Mouse (Mus musculus) hindlimb bud, embryonic 11.5 days (tissue): ENCODE results near the gene Smyd3.

Source experiments
- DNase-seq: peaks from one replicate; pipeline ENCODE4 v3.0.0-alpha.2; 2012; ENCODE audit warnings: low read depth, low spot score; ENCODE audit errors: extremely low spot score

Smyd3 gene

DNA sequence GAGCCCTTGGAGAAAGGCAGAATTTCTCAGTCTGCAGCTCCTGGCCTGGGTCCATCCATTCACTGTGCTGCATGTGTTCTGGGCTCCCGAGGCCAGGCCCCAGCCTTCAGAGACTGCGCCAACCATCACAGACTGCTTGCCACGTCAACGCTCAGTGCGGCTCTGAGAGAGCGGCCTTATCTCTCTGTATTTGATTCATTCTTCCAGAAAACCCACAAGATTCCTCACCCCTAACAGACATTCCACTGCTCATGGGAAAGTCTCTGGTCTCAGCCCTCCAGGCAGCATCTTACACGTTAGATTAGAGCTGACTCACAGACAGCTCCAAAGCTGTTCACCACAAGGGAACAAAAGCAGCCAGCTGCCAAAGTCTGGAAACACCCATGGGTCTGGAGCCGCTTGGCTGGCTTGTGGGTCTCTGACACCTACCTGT is 475.9 kb downstream of the Smyd3 start:
- no peak for DNase-seq

DNA sequence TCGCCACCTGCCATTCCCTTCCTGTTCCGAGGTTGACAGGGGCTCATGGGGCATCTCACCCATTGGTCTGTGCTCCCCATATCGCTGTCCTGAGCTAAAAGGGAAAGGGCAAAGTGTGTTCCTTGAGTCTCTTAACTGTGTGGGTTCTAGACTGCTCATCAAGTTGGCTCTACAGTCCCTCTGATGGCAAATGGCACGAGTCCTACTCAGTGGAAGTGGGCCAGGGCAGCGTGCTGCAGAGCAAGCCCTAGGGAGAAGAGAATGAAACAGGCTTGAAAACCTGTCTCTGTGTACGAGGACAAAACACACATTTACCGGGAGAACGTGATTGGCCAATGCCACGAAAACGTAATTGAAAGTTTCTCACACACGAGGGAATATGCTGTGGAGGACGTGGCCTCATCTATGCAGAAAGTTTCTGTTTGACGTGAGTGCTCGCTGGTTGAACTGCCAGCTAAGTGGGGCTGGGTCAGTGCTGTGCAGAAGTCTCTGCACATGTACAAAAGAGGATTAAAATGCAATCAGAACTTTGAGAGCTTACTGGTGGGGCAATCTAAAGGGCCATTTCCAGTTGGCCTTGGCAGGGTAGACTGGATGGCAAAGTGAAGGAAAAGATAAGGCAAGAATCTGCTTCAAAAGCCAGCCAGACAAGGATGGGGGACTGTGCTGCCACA is 476.5 kb downstream of the Smyd3 start:
- DNase-seq: no peak

DNA sequence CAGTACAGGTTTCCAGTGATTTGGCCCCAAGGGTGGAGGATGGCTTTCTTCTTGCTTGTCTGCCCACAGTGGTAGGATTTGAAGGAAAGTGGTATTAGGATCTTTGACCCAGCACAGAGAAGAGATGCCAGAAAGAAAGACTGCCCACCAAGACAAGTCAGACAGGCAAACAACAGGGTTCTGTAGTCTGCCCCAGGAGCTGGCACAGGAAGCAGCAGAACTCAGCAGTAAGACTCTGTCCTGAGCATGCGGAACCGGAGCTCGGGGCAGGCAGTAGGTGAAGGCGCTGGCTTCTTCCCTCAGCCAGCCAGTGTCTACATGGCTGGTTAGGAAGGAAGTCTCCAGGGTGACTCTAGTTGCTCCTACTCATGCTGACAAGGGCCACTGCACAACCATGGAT is 479.0 kb downstream of the Smyd3 start:
- no peak for DNase-seq

DNA sequence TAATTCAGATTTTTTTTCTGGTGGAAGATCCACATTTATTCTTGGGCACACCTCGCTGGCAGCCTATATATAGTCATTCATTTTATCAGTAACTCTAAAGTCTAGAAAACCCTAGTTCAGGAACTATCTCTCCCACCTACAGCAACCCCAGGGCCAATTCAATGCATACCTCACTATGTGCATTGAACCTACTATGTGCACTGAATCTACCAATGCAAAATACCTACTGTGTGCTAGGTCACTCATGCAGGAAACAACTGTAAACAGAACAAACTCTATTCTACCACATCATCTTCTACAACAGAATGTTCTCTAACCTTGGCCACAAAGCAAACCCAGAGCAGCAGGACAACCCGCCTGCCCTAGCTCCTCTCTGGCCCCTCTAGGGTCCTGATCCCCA is 484.9 kb downstream of the Smyd3 start:
- DNase-seq: no peak

DNA sequence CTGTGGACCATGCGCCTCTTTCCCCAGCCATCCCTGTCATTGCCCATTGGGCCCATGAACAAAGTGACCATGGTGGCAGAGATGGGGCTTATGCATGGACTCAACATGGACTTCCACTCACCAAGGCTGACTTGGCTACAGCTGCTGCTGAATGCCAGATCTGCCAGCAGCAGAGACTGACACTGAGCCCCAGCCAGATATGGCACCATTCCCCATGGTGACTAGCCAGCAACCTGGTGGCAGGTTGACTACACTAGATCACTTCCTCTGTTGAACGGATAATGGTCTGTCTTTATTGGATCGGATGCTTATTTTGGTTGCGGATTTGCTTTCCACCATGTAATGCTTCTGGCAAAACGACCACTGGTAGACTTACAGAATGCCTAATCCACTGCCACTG is 486.3 kb downstream of the Smyd3 start:
- no peak for DNase-seq

DNA sequence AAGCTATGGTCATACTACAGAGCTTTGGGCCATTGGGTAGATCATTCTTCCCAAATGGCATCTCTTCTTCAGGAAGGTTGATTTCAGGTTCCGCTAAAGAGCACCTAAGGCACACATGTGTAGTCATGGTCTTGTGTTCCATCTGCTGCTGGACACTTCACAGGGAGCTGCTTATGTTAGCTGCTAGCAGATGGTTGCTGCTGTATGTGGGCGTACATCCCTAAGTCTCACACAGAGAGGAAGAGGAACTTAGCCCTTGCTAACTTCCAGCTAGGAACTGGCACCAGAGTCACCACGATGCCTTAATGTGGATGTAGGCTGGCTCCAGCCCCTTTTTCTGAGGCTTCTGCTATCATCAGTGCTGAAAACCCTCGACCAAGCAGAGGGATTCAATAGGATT is 491.2 kb downstream of the Smyd3 start:
- DNase-seq: no peak

DNA sequence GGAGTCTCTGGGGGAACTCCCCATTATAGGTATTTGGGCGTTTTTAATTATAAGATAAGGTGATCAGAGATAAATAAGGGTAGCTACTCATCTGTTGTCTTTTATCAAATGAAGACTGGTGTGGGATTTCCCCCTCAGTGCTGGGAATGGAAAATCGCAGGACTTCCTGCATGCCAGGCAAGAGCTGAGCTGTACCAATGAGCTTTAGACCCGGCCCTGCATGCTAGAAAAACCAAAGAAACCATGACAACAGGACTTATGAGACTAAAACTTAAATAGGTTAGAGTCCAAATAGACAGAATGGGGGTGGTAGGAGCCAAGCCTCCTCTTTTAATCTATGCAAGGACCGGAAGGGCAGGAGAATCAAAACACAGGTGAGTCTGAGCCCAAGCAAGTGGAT is 492.7 kb downstream of the Smyd3 start:
- DNase-seq: no peak

DNA sequence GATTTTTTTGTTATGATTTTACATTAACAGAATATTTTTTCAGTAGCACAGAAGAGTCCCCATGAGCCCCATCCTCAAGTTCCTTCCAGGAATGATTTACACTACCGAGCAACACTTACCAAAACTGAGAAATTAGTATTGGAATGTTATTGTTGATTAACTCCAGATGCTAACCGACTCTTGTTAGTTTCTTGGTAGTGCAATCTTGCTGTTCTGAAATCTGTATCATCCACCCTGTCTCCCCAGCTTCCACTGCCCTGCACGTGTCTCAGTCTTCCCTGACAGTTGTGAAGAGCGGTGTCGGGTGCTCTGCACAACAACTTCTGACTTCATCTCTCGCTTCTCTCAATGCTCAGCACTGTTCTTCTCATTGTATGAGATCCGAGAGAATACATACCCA is 494.4 kb downstream of the Smyd3 start:
- DNase-seq: no peak

DNA sequence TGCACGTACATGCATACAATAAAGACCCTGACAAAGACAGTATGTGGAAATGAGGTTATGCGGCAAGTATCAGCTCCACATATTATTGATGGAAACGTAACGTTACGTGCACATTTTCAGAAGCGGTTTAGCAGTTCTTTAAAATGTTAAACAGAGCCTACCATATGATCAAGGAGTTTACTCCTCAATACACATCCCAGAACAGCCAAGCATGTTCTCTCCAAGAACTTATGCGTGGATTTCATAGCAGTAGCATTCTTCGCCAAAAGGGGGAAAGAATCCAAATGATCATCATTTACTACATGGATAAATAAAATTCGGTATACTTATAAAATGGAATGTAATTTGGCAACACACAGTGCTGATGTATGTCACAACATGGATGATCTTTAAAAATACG is 500.4 kb downstream of the Smyd3 start:
- DNase-seq: no peak

DNA sequence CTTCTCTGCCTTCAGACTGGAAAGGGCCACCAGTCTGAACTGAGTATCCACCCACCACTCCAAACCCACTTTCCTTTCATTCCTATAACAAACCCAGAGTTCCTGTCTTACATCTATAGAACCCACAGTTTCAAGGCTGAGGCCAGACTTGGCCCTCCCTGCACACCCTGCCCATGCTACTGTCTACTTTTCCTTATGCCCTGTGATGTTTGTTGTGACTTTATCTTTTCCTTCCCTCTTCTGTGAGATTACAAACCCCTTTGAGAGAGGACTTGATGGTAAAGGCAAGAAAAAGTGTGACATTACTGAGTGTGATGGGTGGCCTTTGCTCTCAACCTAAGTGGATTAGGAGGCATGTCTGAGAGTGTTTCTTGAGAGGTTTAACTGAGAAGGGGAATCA is 504.8 kb downstream of the Smyd3 start:
- DNase-seq: no peak

DNA sequence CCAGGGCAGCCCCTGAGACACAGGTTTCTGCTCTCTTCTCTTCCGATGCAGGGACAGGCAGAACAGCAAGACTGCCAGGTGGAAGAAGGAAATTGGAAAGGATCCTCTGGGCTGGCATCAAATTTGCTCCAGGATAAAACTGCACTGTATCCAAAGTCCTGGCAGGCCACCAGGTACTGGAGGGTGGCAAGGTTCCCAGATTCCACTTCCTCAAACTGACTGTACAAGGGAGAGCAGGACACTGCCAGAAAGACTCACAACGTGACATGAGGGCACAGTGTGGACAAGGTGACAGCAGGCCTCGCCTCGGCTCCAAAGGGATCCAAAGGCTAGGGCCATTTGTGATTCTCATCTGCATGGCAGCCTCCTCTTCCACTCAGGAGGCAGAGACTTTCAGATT is 505.6 kb downstream of the Smyd3 start:
- no peak for DNase-seq

DNA sequence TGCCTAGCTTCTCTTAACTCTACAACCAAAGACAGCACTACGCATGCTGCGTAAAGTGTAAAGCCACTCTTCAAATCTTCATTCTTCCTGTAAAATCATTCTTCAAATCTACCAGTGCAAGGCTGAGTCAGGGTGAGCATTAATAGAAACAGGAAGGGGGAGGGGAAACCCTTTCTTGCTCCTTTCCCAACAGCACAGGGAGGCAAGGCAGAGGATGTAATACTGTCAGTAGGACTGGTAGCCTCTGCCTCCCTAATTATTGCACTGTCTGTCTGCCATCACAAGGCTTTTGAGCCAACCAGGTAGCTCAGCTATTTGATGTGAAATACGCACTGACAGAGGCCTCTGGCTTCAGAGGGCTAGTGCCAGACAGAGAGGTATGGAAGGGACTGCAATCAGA is 507.1 kb downstream of the Smyd3 start:
- no peak for DNase-seq

DNA sequence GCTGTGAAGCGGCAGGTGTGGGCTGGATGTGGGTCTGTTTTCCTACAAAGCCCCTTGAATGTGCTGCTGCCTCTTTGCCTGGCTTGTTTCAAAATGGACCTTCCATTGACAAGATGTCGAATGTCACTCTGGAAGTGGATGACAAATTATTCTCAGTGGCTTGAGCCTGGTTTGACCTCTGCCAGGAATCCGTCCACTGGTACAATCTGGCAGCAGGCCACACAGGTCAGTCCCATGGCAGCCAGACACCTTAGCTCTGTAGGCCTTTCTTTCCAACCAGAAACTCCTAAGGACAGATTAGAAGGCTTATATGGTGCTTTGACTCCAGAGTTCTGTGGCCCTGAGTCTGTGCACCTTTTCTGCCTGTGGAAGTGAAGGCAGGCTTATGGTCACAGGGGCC is 507.9 kb downstream of the Smyd3 start:
- DNase-seq: no peak

DNA sequence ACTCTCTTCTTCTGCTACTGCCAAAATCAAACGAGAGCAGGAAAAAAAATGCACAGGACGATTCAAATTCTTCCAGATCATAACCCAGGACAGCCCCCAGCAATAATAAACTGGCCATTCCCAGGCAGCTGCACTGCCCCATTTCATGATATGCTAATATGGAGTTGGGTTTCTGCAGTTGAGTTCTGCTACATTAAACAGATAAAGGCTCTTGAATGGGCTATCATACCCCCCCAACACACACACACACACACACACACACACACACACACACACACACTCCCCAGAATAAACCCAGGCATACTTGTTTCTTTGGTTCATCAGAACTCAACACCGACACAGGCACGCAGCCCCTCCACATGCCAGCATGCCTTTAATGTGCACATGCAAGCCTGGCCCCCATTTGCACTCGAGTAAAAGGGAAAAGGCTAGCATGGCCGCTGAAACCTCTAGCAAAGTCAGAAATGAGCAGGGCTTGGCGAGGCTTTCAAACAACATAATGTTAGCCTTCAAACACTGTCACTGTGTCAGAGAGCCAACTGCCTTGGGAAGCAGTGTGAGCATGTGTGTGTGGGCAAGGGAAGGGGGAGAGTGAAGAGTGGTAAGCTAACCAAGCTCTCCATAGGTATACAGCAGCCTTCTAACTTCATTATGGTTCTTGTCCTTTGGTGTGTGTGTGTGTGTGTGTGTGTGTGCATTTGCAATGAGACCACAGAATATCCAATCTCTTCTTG is 513.5 kb downstream of the Smyd3 start:
- DNase-seq: no peak

DNA sequence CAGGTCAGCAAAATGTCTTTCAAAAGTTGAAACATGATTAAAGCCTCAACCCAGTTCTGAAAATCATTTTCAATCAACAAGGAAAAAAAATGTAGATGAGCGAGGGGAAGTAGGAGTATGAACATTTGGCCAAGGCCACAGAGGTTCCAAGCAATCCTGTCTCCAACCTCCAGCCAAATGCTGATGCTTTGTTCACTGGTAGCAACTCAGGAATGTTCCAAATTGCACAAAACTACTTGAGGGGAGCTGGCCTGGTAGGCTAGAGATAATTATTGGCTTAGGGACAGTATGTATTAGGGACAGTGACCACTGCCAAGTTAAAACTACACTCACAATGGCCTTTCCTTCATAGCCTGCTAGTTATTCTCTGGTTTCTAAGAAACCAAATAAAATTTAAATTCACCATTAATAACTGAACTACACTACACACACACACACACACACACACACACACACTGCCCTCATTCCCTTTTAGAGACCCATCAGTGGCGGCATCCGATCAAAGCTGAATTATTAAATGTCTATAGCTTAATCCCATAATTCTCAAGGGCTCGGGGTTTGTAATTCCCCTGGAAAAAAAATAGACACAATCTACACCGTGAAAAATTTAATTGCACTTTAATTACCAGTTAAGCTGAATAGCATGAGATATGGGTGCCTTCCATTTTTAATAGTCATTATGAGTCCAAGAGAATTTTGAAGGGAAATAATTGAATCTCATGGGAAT is 514.3 kb downstream of the Smyd3 start:
- DNase-seq: no peak

DNA sequence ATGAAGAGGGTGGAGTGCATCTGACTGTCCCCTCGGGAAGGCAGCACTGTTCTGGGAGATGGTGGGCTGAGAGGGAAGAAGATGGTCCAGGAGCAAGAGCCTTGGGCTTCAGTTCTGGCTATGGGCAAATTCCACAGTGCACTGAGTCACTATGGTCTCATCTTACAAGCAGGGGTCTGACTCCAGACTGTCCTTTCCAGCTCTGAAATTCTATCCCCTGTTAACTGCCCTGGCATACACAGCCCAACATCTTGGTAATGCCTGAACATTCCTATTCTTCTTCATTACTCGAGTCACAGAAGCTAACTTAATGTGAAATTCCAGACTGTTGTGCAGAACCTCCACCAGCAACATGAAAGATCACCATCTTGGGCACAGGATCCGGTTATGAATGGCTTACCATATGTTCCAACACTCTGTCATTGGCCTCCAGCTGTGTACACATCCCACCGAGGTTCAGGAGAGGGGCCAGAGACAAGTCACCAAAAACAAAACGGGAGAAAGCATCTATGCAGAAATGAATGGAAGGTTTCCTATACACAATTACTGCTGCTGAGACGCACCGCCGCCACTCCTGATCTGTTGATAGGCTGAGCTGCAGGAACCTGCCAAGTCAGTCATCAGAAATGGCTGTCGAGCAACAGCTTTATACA is 517.8 kb downstream of the Smyd3 start:
- no peak for DNase-seq

DNA sequence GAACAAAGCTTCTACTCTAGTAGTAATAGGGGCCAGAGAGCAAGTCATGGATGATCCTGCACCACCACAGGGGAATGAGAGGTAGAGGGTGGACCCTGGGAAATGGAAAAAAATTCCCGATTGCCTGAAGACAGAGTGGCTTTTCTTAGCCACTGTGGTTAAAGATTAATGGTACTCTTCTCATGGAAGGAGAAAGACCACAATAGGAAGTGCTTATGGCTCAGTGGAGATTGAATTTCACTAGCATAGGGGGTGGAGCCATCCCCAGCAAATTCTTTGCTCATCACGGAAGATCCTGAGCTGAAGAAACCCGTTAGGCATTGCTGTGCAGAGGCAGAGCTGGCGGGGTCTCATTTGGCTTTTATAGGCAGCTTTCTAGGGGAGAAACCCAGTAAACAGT is 520.0 kb downstream of the Smyd3 start:
- no peak for DNase-seq

DNA sequence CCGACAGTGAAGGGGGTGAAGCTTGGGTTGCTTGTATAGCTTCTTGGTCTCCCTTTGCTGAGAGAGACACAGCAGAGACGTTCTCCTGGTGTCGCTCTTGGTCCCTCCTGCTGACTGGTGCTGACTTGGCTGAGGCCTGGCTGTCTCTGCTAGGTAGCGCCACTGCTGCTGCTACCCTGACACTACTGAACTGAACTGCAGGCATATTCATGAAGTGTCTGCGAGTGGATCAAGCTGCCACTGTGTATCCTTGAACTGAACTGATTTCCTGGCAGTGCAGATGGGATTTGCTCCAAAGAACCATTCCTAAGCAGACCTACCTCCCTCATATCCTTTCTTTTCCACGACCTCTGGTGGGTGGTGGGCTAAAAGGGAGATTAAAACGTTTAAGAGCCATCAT is 523.6 kb downstream of the Smyd3 start:
- DNase-seq: no peak

DNA sequence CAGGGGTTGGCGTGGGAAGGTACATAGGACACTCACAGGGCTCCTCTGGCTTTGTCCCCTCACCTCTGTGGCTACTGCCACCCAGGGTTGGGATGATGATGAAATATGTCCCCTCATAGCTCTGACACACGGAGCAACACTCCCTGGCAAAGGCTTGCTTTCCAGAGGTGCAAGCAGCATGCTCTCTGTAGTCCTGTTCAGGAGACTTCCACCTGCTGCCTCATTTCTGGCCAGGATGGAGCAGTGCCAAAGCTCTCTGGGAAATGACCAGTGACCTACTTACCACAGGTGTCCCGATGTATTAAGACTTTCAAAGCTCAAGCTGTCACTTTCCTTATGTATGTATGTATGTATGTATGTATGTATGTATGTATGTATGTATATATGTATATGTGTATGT is 525.3 kb downstream of the Smyd3 start:
- no peak for DNase-seq

DNA sequence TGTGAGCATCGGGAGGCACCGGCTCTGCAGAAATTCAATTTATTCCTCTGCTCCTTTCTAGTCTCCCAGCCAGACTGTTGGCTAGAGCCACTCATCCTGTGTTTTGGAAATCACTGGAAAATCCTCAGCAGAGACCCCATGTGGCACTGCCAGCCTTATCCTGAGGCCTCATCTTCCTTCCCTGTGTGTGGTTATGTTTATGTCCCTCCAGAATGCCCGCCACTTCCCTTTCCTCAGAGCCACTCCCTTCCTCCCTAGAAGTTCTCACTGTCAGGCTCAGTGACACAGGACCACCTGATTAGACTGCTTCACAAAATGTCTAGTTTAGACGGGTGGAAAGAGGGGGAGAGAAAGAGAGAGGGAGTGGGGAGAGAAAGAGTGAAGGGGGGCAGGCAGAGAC is 526.4 kb downstream of the Smyd3 start:
- no peak for DNase-seq

DNA sequence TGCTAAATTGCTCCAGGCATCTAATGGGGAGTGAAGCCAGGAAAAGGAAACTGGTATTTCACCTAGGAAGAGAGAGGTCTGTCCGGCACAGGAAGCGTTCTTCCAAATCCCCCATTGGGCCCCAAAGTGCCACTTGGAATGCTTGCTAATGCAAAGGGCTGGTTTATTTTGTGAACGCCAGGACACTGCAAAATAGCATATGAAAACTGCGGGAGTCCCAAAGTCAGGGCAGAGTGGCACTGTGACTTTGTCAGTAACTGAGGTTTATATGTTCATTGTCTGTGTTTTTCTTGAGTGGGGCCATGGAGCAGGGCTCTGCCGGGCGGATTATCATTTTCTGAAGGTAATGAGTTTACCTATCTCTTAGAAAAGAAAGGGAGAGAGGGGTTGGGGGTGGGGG is 526.8 kb downstream of the Smyd3 start:
- no peak for DNase-seq

DNA sequence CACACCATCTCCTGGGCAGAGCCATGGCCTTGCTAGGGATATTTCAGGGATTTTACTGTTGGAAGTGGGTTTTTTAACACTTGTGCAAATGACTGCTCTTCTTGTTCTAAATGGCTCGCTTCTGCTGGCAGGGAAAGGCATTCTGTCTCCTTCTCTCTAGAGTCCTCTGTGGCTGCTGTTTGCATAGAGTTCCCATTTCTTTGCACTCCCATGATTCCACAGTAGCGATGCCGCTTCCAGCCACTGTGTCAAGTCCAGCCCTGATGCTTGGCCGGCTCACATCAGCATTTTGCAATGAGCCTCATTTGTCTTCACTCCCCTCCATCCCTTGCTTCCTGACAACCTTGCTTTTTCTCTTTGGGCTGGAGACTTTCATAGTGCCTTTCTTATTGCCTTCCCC is 528.4 kb downstream of the Smyd3 start:
- DNase-seq: no peak
